Mouse (Mus musculus): ENCODE measurements at regions not wholly inside any gene's neighbourhood (a gene's known extent, or its start where the extent isn't known, plus 50 kb on each side); places are given as distances from the start of the nearest gene placed in this dataset.

DNA sequence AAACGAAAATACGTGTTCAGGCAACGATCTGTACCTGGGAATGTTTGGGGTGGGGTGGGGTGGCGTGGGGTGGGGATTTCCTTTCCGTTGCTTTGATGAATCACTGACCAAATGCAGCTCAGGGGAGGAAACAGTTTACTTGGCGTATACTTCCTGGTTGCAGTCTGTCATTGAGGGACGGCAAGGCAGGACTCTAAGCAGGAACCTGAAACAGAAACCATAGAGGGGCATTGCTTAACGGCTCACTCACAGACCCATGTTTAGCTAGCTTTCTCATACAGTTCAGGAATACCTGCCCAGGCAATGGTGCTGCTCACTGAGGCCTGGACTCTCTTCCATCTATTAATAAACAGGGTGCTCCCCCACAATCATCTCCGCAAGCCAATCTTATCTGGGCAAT lies 55.1 kb upstream of the Smox start:
- peak; percentile 35; the same call in 1 of the 2 replicates for ATAC-seq (replicated peaks; ENCODE audit: low FRiP score, poor library complexity, severe bottlenecking)

GRCm38 (mm10) chr2:131430474-131430873 lies 60.8 kb upstream of the Smox start:
- no peak for ATAC-seq (replicated peaks; ENCODE audit: low FRiP score, poor library complexity, severe bottlenecking)

DNA sequence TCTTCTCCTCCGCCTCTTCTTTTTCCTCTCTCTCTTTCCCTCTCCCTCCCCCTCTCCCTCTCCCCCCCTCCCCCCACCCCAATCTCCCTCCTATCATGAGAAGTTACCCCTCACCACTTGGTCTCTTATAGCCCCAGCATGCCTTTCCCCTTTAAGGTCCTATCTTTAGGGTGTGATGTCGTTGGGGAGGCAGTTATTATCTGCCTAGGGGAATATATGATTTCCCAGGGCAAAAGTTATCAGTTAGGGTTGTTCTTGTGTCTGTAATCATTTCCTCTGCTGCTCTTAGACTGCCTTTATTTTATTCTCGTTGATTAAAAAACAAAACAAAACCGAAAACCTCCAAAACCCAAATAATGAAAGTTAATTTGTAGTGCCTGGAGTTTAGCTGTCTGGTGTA lies 63.2 kb upstream of the Smox start:
- ATAC-seq (replicated peaks; ENCODE audit: low FRiP score, poor library complexity, severe bottlenecking) = no peak

DNA sequence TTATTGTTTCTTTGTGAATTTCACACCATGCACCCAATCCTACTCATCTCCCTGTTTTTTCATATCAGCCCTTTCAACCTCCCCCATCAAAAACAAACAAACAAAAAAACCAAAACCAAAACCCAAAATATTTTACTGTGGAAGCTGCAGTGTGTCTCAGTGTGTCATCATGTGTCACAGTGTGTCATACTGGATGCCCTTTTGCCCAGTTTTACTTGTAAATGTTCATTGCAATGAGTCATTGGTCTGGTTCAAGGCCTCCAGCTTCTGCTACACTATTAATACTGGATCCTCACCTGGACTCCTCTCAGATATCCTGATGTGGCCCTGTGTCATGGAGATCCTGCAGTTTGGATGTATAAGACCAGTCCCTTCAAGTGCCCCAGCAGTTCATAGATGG lies 64.4 kb upstream of the Smox start:
- no peak for ATAC-seq (replicated peaks; ENCODE audit: low FRiP score, poor library complexity, severe bottlenecking)

DNA sequence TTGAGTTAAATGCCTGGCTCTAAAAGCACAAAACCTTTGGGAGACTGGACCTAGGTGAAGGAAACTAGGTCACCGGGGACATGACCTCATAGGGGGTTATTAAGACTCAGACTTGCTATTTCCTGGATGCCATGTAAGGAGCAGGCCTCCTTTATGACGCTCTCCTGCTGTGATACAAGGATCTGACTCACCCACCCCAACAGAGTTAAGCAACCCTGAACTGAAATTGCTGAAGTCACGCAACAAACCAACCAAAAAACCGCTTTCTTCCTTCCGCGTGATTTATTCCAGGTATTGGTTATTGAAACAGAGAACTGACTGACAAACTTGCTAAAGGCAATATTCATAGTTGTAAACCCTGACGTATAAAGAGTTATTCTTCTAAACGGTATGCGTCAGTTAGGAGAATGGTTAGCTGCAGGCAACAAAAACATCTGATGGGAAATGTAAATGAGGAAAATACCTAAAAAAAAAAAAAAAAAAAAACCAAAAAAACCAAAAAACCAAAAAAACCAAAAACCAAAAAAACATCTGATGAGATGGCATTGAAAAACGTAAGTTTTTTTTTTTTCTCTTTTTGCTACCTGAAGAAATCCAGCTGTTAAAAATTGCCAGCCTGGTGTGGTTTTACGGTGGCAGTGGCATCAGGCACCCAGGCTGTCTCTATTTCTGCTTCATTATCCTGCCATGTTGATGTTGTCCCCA lies 67.5 kb upstream of the Smox start:
- no peak for ATAC-seq (replicated peaks; ENCODE audit: low FRiP score, poor library complexity, severe bottlenecking)

GRCm38 (mm10) chr2:131422907-131423445 lies 68.3 kb upstream of the Smox start:
- peak; percentile 87 for ATAC-seq (replicated peaks; ENCODE audit: low FRiP score, poor library complexity, severe bottlenecking)

DNA sequence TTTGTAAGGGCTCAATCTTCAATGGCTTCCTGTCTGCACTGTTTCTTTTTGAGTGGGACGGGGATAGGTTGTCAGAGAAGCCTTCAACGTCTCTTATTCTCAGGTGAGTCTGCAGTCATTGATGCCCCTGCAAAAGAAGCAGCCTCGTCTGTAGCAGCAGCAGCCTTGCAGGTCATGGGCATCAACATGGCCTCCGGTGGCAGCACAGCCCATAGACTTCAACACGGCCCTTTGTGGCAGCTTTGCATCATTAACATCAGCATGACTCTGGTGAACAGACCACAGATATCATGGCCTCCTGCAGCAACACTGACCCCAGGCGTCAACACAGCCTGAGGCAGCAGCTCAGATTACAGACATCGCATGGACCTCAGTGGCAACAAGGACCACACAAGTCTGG lies 65.4 kb upstream of the Rnf24 start:
- ATAC-seq (replicated peaks; ENCODE audit: low FRiP score, poor library complexity, severe bottlenecking) = no peak

DNA sequence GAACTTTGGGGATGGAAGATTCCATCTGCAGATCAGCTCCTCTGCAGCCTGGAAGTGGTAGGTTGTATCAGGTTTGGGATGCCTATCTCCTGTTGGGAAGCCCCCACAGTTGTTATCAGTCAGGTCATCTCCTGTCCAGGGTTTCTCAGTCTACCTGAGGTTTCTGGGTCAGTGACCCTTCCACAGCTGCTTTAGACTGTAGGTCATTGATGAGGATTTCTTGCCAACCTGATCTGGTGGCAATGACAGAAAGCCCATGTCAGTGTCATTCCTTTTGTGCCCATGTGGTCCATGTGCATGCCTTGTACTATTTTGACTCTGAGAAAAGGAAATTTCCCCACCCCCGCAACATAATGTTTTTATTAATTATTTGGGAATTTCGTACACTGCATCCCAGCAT lies 64.8 kb upstream of the Rnf24 start:
- ATAC-seq (replicated peaks; ENCODE audit: low FRiP score, poor library complexity, severe bottlenecking) = no peak

DNA sequence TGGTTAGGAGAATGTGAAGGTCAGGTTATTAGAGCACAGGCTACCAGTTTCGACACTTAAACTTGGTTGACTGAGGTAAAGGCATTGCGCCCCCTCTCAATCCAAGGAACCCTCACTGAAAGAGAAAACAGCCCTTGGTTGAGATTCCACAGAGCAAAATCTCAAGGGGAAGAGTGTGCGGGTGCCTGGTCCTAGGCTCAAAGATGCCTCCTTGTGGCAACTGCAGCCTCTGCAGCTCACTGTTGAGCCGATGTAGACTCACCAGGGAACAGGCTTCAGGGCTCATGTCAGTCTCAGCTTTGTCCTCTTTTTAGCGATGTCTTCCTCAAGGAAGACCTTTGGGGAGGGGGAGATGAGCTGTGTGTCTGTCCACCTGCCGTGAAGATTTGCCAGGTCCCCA lies 63.8 kb upstream of the Rnf24 start:
- peak; percentile 57; the same call in 1 of the 2 replicates for ATAC-seq (replicated peaks; ENCODE audit: low FRiP score, poor library complexity, severe bottlenecking)

GRCm38 (mm10) chr2:131410906-131411520 lies 58.3 kb upstream of the Rnf24 start:
- ATAC-seq (replicated peaks; ENCODE audit: low FRiP score, poor library complexity, severe bottlenecking) = no peak

- ATAC-seq (replicated peaks; ENCODE audit: low FRiP score, poor library complexity, severe bottlenecking) = no peak
These were observed 54.6 kb upstream of the Rnf24 start for GRCm38 (mm10) chr2:131407337-131407736.

DNA sequence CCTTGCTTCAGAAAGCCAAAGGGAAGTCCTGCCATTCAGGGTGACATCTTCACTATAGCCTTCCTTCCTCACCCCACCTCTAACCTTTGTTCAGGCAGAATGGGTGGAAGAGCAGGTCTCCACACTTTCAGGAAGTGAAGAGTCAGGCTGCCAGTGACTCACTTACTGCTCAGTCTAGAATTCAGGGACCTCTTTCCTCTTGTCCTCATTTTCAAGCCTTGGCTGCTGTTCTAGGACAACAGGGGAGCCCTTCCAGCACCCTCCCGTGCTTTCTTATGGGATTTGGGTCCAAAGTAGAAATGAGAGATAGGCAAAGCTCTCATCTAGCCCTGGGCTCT lies 51.5 kb upstream of the Rnf24 start:
- no peak for ATAC-seq (replicated peaks; ENCODE audit: low FRiP score, poor library complexity, severe bottlenecking)

DNA sequence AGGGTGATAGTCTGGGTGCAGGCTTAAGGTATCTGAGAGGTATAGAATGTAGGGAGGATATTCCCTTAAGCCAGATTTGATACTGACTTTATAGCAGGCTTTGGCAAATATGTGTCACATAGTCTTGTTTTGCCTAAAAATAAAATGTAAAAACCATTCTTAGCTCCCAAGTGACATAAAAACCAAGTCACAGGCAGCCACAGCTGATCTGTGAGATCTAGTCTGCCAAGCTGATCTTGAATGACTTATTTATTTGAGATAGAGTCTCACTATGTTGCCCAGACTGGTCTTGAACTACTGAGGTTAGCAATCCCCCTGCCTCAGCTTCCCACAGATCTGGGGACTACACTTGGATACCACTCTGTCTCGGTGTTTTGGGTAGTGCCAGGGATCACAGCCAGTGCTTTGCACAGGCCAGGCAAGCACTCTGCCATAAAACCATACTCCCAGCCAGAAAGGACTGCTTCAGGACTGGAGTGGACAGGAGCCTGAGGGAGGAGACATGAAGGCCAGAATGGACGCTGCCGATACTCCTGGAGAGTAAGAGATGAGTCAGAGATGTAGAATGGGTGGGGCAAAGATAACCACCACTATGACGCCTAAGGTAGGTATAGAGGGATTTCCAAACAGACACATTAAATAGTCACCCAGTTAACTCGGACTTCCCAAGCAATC lies 51.0 kb upstream of the Rnf24 start:
- ATAC-seq (replicated peaks; ENCODE audit: low FRiP score, poor library complexity, severe bottlenecking) = no peak
